Mouse (Mus musculus): ENCODE data around the gene Gucd1. TPM values are rescaled to one million over a fixed set of nuclear protein-coding genes. Genes with fewer than 3 reads are reported as not detected.

The Gucd1 gene
- 150 and 217 TPM in 2 replicates for polyA plus RNA-seq (2012; rRNA removed; ENCODE audit: low replicate concordance)

DNA sequence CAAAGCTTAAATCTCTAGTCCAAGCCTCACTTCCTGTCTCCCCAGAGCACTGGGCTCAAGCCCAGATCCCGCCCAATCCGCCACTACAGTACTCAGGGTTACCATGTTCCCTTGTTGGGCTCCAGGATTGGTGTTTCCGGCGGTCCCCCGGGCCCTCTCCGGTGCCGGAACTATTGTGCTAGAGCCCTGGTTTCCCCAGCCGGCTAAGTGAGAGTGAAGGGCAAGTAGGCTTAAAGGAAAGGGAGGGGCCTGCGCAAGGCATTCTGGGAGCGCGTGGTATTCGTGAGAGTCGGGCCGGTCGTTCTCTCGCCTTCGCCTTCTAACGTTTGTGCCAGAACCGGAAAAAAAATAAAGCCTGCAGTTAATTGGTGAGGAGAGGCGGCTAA is at the start of gene Gucd1:
TSS of gene Gucd1 (minus strand) at position 215 of the 386 bp plus-strand sequence.

DNA sequence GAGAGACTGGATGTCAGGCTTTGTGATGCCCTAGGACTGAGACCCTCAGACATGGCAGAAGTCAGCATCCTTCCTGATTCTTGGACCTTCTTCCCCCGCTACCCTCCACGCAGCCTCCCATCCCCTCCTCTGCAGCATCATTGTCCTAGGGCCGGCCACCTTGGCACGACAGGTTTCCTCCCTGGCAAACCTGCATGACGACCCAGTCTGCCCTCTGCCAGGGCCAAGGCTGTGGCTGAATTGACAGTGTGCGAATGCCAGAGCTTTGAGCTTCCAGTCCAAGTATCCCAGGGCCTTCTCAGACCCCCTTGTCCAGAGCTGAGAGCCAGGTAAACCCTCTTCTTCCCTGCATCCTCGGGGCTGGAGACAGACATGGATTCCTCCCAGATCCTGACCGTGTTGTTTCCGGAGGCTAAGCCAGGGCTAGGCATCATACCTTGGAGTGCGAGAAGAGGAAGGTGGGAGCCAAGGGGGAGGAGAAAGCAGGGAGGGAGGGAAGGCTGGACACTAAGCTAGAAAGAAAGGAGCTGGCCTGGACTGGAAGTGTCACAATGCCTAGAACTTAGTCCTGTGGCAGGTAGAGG is 43.4 kb upstream of the Gucd1 start, which contains the start of gene Ggt1:
TSS of gene Ggt1 (plus strand) at position 534 of the 584 bp plus-strand sequence.

DNA sequence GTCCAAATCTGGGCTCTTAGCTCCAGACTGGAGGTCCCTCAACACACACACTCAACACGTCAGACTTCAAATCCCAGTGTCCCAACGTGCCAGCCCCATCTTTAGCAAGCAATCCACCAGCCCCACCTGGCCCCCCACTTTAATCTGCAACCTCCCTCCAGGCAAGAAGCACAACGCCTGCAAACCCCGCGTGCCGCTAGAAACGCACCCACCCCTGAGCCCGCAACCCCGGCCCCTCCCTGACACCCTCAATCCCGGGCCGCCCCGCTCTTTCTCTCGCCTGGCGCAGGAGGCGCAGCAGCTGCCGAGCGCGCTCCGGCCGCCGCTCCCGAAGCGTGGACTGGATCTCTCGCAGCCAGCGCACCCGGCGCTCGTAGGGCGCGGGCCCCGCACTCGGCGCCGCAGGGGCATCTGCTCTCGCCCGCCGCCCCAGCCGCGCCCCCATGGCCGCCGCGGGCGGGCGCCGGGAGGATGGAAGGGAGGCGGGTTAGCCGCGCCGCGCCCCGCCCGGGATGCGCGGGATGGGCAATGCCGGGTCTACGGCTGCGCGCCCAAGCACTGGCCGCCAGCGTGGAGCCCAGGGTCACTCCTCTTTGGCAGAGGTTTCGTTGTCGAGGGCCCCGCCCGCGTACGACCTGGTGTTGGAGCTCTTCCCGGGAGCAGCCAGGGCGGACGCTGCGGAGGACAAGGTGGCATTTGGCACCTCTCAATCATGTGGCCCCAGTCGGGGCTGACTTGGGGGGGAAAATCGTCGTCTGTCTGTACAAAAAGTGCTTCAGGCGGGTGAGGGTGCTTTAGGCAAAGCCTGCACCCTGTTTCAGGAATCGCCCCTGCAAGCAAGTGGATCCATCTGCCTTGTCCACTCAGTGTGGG is 42.1 kb upstream of the Gucd1 start, which contains the start of gene Lrrc75b:
TSS of gene Lrrc75b (minus strand) at position 655 of the 873 bp plus-strand sequence.

DNA sequence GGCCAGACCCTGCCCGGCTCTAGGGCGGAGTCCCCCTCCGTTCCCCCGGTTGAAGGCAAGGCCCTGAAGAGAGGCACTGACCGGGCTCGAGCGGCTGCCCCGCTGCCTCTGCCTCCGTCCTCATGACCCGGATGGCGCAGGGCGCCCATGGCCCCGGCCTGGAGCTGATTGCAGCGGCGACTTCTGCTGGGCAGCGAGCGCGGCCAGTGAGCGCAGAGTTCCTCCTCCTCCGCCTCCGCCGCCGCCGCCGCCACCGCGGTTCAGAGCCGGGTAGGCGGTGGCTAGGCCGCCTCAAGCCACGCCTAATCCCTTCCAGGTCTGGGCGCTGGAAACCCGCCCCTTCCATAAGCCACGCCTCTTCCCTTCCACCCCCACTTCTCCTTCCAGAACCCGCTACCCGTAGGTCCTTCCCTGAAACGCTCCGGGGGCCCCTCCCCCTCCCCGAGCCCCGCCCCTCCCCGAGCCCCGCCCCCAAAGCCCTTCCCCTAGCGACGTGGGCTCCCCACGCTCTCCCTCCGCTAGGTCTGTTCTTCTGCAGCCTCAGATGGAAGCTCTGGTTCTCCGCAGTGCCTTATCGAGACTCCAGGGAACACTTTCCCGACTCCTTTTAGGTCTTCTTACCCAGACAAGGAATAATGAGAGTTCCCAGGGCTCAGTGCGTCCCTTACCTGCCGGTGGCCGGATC is 557 bp downstream of the Gucd1 start, which contains the start of gene Snrpd3:
TSS of gene Snrpd3 (plus strand) at position 479 of the 685 bp plus-strand sequence.

DNA sequence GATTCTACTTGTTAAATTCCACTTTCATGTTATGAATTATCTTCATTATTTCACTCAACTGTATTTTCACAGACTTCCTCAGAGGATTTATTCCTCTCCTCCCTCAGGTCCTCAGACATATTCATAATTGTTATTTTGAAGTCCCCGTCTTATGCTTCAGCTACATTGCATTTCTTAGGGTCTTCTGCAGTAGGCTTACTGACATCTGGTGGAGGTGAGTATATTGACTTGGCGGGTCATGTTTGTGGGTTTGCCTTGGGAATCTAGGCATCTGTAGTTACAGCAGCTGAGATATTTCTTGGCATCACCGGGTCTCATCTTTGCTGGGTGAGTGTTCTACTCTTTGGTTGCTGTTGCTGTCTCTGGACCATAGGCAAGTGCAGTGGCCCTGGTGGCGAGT is 116.8 kb downstream of the Gucd1 start, which contains the start of gene Upb1:
TSS of gene Upb1 (plus strand) at position 158 of the 400 bp plus-strand sequence.

DNA sequence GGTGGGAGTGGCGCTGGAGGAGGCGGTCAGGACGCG is 201.1 kb downstream of the Gucd1 start, which contains the start of gene Adora2a:
TSS of gene Adora2a (plus strand) at position 6 of the 36 bp plus-strand sequence.

Other genes with a start within 250 kb of the Gucd1 start
- 6.0 and 7.1 TPM in 2 replicates for gene Adora2a, start 201.1 kb downstream of the Gucd1 start, polyA plus RNA-seq (2012; rRNA removed; ENCODE audit: low replicate concordance)
- gene Upb1, start 116.9 kb downstream of the Gucd1 start, polyA plus RNA-seq (2012; rRNA removed; ENCODE audit: low replicate concordance), result 2.4 TPM in 2 replicates
- gene Snrpd3, start 421 bp downstream of the Gucd1 start, polyA plus RNA-seq (2012; rRNA removed; ENCODE audit: low replicate concordance), result 1.7 and 4.1 TPM in 2 replicates
- 1.2 and 2.3 TPM in 2 replicates for gene Lrrc75b, start 42.4 kb upstream of the Gucd1 start, polyA plus RNA-seq (2012; rRNA removed; ENCODE audit: low replicate concordance)
- 547 and 933 TPM in 2 replicates for gene Ggt1, start 43.6 kb upstream of the Gucd1 start, polyA plus RNA-seq (2012; rRNA removed; ENCODE audit: low replicate concordance)
- gene Ggt5, start 71.4 kb upstream of the Gucd1 start, polyA plus RNA-seq (2012; rRNA removed; ENCODE audit: low replicate concordance), result 26.8 and 33.3 TPM in 2 replicates
- gene Susd2, start 126.0 kb upstream of the Gucd1 start, polyA plus RNA-seq (2012; rRNA removed; ENCODE audit: low replicate concordance), result 13.4 and 185 TPM in 2 replicates
- gene Cabin1, start 246.4 kb upstream of the Gucd1 start, polyA plus RNA-seq (2012; rRNA removed; ENCODE audit: low replicate concordance), result 28.9 and 35.0 TPM in 2 replicates

All from duodenum, adult 2 months (tissue).